Mouse (Mus musculus): Measurements from ENCODE around the gene Gm20425. TPM values are rescaled to one million over a fixed set of nuclear protein-coding genes. Genes with fewer than 3 reads are reported as not detected.
A peak's percentile ranks its signal among the peaks of the same experiment; 100 is the strongest.
"Not testable (repeated sequence)": the region's sequence is repeated elsewhere in the genome, so short reads cannot be mapped to it uniquely, and the experiment has no call there.

Gm20425 gene
- polyA plus RNA-seq, 1 experiment from 2014 or later: 1.9 TPM

- WGBS: 98% methylated on average over 7 of the region's 7 CpGs
- no peak overlapping the region for H3K4me3 ChIP-seq (replicated peaks; ENCODE audit: low read depth, low read length)
- no peak overlapping the region for H3K9ac ChIP-seq (ENCODE audit: low read depth, low read length)
- peaks cover 5% of the 10 kb centered on the region; the same call in 1 of the 2 replicates for H3K4me1 ChIP-seq (replicated peaks; ENCODE audit: insufficient read depth, low read length)
- H3K4me2 ChIP-seq (ENCODE audit: low read length): no peak overlapping the region
- TF ChIP-seq CTCF (IDR thresholded peaks at IDR 0.05; ENCODE audit: low read depth): peak; percentile 19; the same call in 1 of the 2 replicates
- DNase-seq (ENCODE audit: low spot score): no peak
- H3K27me3 ChIP-seq (ENCODE audit: insufficient read depth, low read length): no peaks in the 10 kb centered on the region
- no peak overlapping the region for H3K27ac ChIP-seq
- H3K36me3 ChIP-seq (ENCODE audit: insufficient read depth, low read length): no peaks in the 10 kb centered on the region
- H3K9me3 ChIP-seq (replicated peaks; ENCODE audit: low read length): no peaks in the 10 kb centered on the region
- no peak for ATAC-seq (replicated peaks; ENCODE audit: low FRiP score, low read depth)
Measured at GRCm38 (mm10) chr9:103175692-103176091, 54.4 kb downstream of the Gm20425 start.

- Histone ChIP-seq H3K9ac (ENCODE audit: low read depth, low read length) (no peak overlapping the region), H3K27ac (no peak overlapping the region), H3K4me3 (replicated peaks; ENCODE audit: low read depth, low read length) (no peak overlapping the region), H3K36me3 (ENCODE audit: insufficient read depth, low read length) (no peaks in the 10 kb centered on the region), H3K4me2 (ENCODE audit: low read length) (no peak overlapping the region), H3K9me3 (replicated peaks; ENCODE audit: low read length) (no peaks in the 10 kb centered on the region), H3K4me1 (replicated peaks; ENCODE audit: insufficient read depth, low read length) (no peaks in the 10 kb centered on the region), H3K27me3 (ENCODE audit: insufficient read depth, low read length) (no peaks in the 10 kb centered on the region)
- WGBS: 53% methylated on average over 6 of the region's 6 CpGs
- peak; percentile 77 for TF ChIP-seq CTCF (IDR thresholded peaks at IDR 0.05; ENCODE audit: low read depth)
- peak; percentile 59; the same call in 1 of the 2 replicates for ATAC-seq (replicated peaks; ENCODE audit: low FRiP score, low read depth)
- peak; percentile 64 for DNase-seq (ENCODE audit: low spot score)
Measured at GRCm38 (mm10) chr9:103174771-103175519, 55.2 kb downstream of the Gm20425 start.

DNA sequence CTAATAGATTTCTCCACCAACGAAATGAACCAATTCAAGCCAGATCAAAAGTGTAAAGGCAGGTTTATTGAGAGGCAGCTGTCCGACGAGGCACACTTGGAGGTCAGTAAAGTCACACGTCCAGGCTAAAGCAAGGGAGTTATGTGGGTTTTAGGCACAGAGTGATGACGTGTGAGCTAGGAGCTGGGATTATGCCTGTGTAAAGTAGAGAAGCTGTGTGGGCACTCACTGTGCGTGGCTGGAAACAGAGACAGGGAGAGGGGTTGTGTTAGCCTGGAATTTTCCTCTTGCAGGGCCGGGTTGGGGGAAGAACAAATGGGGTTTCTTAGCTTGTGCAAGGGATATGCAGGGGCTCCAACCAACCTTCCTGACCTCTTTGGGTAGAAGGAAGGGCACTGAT is 61.3 kb downstream of the Gm20425 start:
- no peak overlapping the region for H3K27ac ChIP-seq
- no peak overlapping the region for H3K9ac ChIP-seq (ENCODE audit: low read depth, low read length)
- H3K27me3 ChIP-seq (ENCODE audit: insufficient read depth, low read length): no peaks in the 10 kb centered on the region
- H3K9me3 ChIP-seq (replicated peaks; ENCODE audit: low read length): no peaks in the 10 kb centered on the region
- H3K4me1 ChIP-seq (replicated peaks; ENCODE audit: insufficient read depth, low read length): no peaks in the 10 kb centered on the region
- no peak for DNase-seq (ENCODE audit: low spot score)
- no peak overlapping the region for H3K4me3 ChIP-seq (replicated peaks; ENCODE audit: low read depth, low read length)
- no peaks in the 10 kb centered on the region for H3K36me3 ChIP-seq (ENCODE audit: insufficient read depth, low read length)
- no peak for ATAC-seq (replicated peaks; ENCODE audit: low FRiP score, low read depth)
- no peak overlapping the region for H3K4me2 ChIP-seq (ENCODE audit: low read length)
- 56% methylated on average over 7 of the region's 7 CpGs for WGBS
- no peak for TF ChIP-seq CTCF (IDR thresholded peaks at IDR 0.05; ENCODE audit: low read depth)

DNA sequence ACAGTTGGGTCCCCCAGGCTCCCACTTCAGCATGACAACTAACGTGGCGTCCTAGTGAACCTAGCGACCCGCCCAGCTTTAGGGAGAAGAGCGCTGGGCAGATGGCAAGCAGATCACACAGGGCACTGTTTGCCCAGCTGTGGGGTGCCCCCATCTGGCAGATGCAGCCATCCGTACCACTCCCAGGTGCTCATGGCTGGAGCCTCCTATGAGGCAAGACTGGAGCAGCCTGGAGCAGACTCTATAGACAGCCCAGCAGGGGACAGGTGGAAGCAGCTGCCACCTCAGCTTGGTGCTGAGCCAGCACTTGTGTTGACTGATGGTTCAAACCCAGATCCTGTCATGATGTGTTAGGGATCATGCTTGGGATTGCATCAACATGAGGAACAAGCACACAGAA is 62.1 kb downstream of the Gm20425 start:
- no peak for ATAC-seq (replicated peaks; ENCODE audit: low FRiP score, low read depth)
- H3K4me2 ChIP-seq (ENCODE audit: low read length): no peak overlapping the region
- no peaks in the 10 kb centered on the region for H3K36me3 ChIP-seq (ENCODE audit: insufficient read depth, low read length)
- H3K27me3 ChIP-seq (ENCODE audit: insufficient read depth, low read length): no peaks in the 10 kb centered on the region
- no peak overlapping the region for H3K27ac ChIP-seq
- 78% methylated on average over 6 of the region's 6 CpGs for WGBS
- no peaks in the 10 kb centered on the region for H3K9me3 ChIP-seq (replicated peaks; ENCODE audit: low read length)
- no peak for TF ChIP-seq CTCF (IDR thresholded peaks at IDR 0.05; ENCODE audit: low read depth)
- H3K4me1 ChIP-seq (replicated peaks; ENCODE audit: insufficient read depth, low read length): no peaks in the 10 kb centered on the region
- no peak overlapping the region for H3K4me3 ChIP-seq (replicated peaks; ENCODE audit: low read depth, low read length)
- H3K9ac ChIP-seq (ENCODE audit: low read depth, low read length): no peak overlapping the region
- DNase-seq (ENCODE audit: low spot score): no peak

- Histone ChIP-seq H3K27ac (no peak overlapping the region), H3K9me3 (replicated peaks; ENCODE audit: low read length) (no peaks in the 10 kb centered on the region), H3K4me2 (ENCODE audit: low read length) (no peak overlapping the region), H3K4me3 (replicated peaks; ENCODE audit: low read depth, low read length) (no peak overlapping the region), H3K27me3 (ENCODE audit: insufficient read depth, low read length) (no peaks in the 10 kb centered on the region), H3K36me3 (ENCODE audit: insufficient read depth, low read length) (no peaks in the 10 kb centered on the region), H3K4me1 (replicated peaks; ENCODE audit: insufficient read depth, low read length) (no peaks in the 10 kb centered on the region), H3K9ac (ENCODE audit: low read depth, low read length) (no peak overlapping the region)
- 76% methylated on average over 15 of the region's 15 CpGs for WGBS
- no peak for ATAC-seq (replicated peaks; ENCODE audit: low FRiP score, low read depth)
- DNase-seq (ENCODE audit: low spot score): no peak
- TF ChIP-seq CTCF (IDR thresholded peaks at IDR 0.05; ENCODE audit: low read depth): no peak
Measured at GRCm38 (mm10) chr9:103163806-103164205, 66.3 kb downstream of the Gm20425 start.

- not testable (repeated sequence) for DNase-seq (ENCODE audit: low spot score); H3K4me2 ChIP-seq (ENCODE audit: low read length); H3K9me3 ChIP-seq (replicated peaks; ENCODE audit: low read length); H3K27ac ChIP-seq; H3K9ac ChIP-seq (ENCODE audit: low read depth, low read length); H3K27me3 ChIP-seq (ENCODE audit: insufficient read depth, low read length); H3K4me1 ChIP-seq (replicated peaks; ENCODE audit: insufficient read depth, low read length); H3K36me3 ChIP-seq (ENCODE audit: insufficient read depth, low read length); H3K4me3 ChIP-seq (replicated peaks; ENCODE audit: low read depth, low read length); ATAC-seq (replicated peaks; ENCODE audit: low FRiP score, low read depth)
- 85% methylated on average over 7 of the region's 7 CpGs for whole genome bisulfite sequencing
Measured at GRCm38 (mm10) chr9:103155158-103155557, 74.9 kb downstream of the Gm20425 start.

- DNase-seq (ENCODE audit: low spot score) (no peak), ATAC-seq (replicated peaks; ENCODE audit: low FRiP score, low read depth) (no peak)
- Histone ChIP-seq H3K9ac (ENCODE audit: low read depth, low read length) (no peak overlapping the region), H3K9me3 (replicated peaks; ENCODE audit: low read length) (no peaks in the 10 kb centered on the region), H3K4me1 (replicated peaks; ENCODE audit: insufficient read depth, low read length) (no peaks in the 10 kb centered on the region), H3K4me2 (ENCODE audit: low read length) (no peak overlapping the region), H3K27ac (no peak overlapping the region), H3K27me3 (ENCODE audit: insufficient read depth, low read length) (no peaks in the 10 kb centered on the region), H3K4me3 (replicated peaks; ENCODE audit: low read depth, low read length) (no peak overlapping the region), H3K36me3 (ENCODE audit: insufficient read depth, low read length) (no peaks in the 10 kb centered on the region)
- TF ChIP-seq CTCF (IDR thresholded peaks at IDR 0.05; ENCODE audit: low read depth): no peak
- 87% methylated on average over 2 of the region's 2 CpGs for WGBS
Measured at GRCm38 (mm10) chr9:103154568-103154967, 75.5 kb downstream of the Gm20425 start.

Measured in kidney, postnatal 0 days (tissue).